Mouse (Mus musculus) intestine, embryonic 14.5 days (tissue): ENCODE results near the gene Lrrc42. TPM values are rescaled to one million over a fixed set of nuclear protein-coding genes. Genes with fewer than 3 reads are reported as not detected.

Experiments
- ATAC-seq: fragments of 200-750 bp; cut with Nextera tagmentation; replicated peaks from 2 replicates; pipeline ENCODE4 v1.8.0; 2017; ENCODE audit warnings: low read depth, moderate number of reproducible peaks, moderate TSS enrichment, moderate library complexity; ENCODE audit not compliant: low FRiP score, low TSS enrichment
- DNase-seq: peaks from one replicate; pipeline ENCODE4 v3.0.0-alpha.2; 2018; ENCODE audit warnings: low spot score
- H3K27ac ChIP-seq: fragments of 300-500 bp; sonication (generic); 2 replicates; pipeline ENCODE4 v1.5.1; 2014; ENCODE audit warnings: low read depth, mild to moderate bottlenecking, control low read depth
- H3K27me3 ChIP-seq: fragments of 300-500 bp; sonication (generic); replicated peaks from 2 replicates; pipeline ENCODE4 v1.6.1; 2014; ENCODE audit warnings: low read length, control low read depth; ENCODE audit not compliant: control insufficient read depth, insufficient read depth
- H3K36me3 ChIP-seq: fragments of 300-500 bp; sonication (generic); 2 replicates; pipeline ENCODE4 v1.6.1; 2014; ENCODE audit warnings: low read length, control low read depth; ENCODE audit not compliant: control insufficient read depth, insufficient read depth
- H3K4me1 ChIP-seq: fragments of 300-500 bp; sonication (generic); replicated peaks from 2 replicates; pipeline ENCODE4 v1.6.1; 2014; ENCODE audit warnings: low read length, control low read depth, mixed read lengths; ENCODE audit not compliant: control insufficient read depth, insufficient read depth
- H3K4me2 ChIP-seq: fragments of 300-500 bp; sonication (generic); 2 replicates; pipeline ENCODE4 v1.6.1; 2014; ENCODE audit warnings: low read length
- H3K4me3 ChIP-seq: fragments of 300-500 bp; sonication (generic); 2 replicates; pipeline ENCODE4 v1.5.1; 2014; ENCODE audit warnings: low read depth, low read length, control low read depth, mixed read lengths
- H3K9ac ChIP-seq: fragments of 300-500 bp; sonication (generic); 2 replicates; pipeline ENCODE4 v1.6.1; 2014; ENCODE audit warnings: mild to moderate bottlenecking, low read length
- H3K9me3 ChIP-seq: fragments of 300-500 bp; sonication (generic); 2 replicates; pipeline ENCODE4 v1.6.1; 2016; ENCODE audit warnings: low read length, control low read depth; ENCODE audit not compliant: control insufficient read depth
- WGBS: fragments of 180-500 bp; shearing (Covaris S2); extraction: QIAGEN DNeasy Blood & Tissue Kit; methylation state at CpG from one replicate; pipeline ENCODE4 v1.1.7; 2014; 5-methylcytosine and 5-hydroxymethylcytosine counted together
- polyA plus RNA-seq: library from polyadenylated mRNA; unstranded; fragments of >200 nt; fragmentation: Nextera tagmentation; extraction: Ambion mirVana; gene quantifications from 2 replicates; pipeline ENCODE4 v1.2.1, GENCODE M21; 2014

Gene Lrrc42
- polyA plus RNA-seq, 1 experiment from 2014 or later = 62.7 TPM

DNA sequence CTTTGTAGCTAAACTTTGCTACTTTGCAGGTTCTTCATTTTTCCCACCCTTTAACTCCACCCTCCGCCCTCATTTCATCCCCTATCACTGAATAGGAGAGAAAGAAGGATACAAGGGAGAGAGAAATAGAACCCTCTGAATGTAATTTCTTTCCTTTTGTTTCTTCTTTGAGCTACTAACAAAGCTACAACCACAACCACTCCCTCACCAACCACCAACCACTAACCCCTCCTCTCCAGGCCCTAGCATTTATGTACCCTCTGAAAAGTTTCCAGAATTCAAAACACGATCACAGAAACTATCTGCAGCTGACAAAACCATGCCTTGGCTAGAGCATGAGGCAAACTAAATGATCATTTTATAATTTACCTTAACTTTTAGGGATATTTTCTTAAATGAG lies 56.9 kb downstream of the Lrrc42 start:
- WGBS = 95% methylated on average over 2 of the region's 2 CpGs
- DNase-seq (no peak), ATAC-seq (no peak)
- Histone ChIP-seq H3K4me1 (no peaks in the 10 kb centered on the region), H3K9ac (no peak overlapping the region), H3K9me3 (no peaks in the 10 kb centered on the region), H3K4me2 (no peak overlapping the region), H3K27ac (no peak overlapping the region), H3K36me3 (peaks cover 94% of the 10 kb centered on the region), H3K4me3 (no peak overlapping the region), H3K27me3 (no peaks in the 10 kb centered on the region)

DNA sequence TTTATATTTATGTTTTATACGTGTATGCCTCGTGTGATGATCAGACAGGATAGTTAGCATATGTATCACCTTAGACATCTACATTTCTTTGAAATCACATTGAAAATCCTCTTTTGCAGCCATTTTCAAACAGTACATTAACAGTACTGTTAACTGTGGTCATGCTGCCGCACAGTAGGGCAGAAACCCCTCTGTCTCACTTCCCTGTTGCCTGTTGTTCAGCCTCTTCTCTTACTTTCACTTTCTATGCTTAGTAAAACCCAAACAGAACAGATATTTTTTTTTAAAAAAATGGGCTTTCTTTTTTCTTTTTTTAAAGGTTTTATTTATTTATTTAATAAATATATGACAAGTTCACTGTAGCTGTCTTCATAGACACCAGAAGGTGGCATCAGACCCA lies 59.5 kb downstream of the Lrrc42 start:
- ATAC-seq (no peak), DNase-seq (no peak)
- H3K4me1 ChIP-seq = no peaks in the 10 kb centered on the region
- H3K27ac ChIP-seq = no peak overlapping the region
- H3K27me3 ChIP-seq = no peaks in the 10 kb centered on the region
- peaks cover 93% of the 10 kb centered on the region for H3K36me3 ChIP-seq
- no peak overlapping the region for H3K9ac ChIP-seq
- no peak overlapping the region for H3K4me3 ChIP-seq
- no peak overlapping the region for H3K4me2 ChIP-seq
- 92% methylated on average over 3 of the region's 3 CpGs for WGBS
- H3K9me3 ChIP-seq = no peaks in the 10 kb centered on the region

DNA sequence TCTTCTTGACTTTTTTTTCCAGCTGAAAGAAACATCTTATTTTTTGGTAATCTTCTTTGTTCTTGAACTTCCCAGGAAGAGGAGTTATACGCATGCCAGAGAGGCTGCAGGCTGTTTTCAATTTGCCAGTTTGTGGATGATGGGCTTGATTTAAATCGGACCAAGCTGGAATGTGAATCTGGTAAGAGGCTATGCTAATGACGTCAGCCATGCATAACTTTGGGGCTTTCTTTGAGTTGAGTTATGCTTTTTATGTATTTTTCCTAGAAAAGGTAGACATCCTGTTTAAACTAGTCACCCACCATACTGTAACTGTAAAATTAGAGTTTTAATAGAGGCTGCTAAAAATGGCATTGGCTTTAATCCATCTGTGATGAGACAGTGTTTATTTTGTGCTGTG lies 67.6 kb downstream of the Lrrc42 start:
- H3K27ac ChIP-seq = no peak overlapping the region
- H3K36me3 ChIP-seq = peaks cover 44% of the 10 kb centered on the region
- no peak overlapping the region for H3K4me2 ChIP-seq
- no peaks in the 10 kb centered on the region for H3K9me3 ChIP-seq
- peaks cover 4% of the 10 kb centered on the region; the same call in 1 of the 2 replicates for H3K4me1 ChIP-seq
- WGBS = 70% methylated on average over 3 of the region's 3 CpGs
- H3K4me3 ChIP-seq = no peak overlapping the region
- DNase-seq (no peak), ATAC-seq (no peak)
- no peak overlapping the region for H3K9ac ChIP-seq
- no peaks in the 10 kb centered on the region for H3K27me3 ChIP-seq

Other genes starting within 250 kb of the Lrrc42 start
- gene Mrpl37, start 186.7 kb downstream of the Lrrc42 start, polyA plus RNA-seq = 118 and 121 TPM in 2 replicates
- 4.9 and 8.7 TPM in 2 replicates for gene Cyb5rl, start 186.5 kb downstream of the Lrrc42 start, polyA plus RNA-seq
- gene Cdcp2, start 156.6 kb downstream of the Lrrc42 start, polyA plus RNA-seq = not detected in 2 replicates
- 346 and 367 TPM in 2 replicates for gene Tmem59, start 75.1 kb downstream of the Lrrc42 start, polyA plus RNA-seq
- gene Tceanc2, start 74.4 kb downstream of the Lrrc42 start, polyA plus RNA-seq = 18.0 and 18.9 TPM in 2 replicates
- gene Ldlrad1, start 44.4 kb downstream of the Lrrc42 start, polyA plus RNA-seq = not detected in 2 replicates
- 31.1 and 39.1 TPM in 2 replicates for gene Hspb11, start 61 bp upstream of the Lrrc42 start, polyA plus RNA-seq
- 0.14 and 0.20 TPM in 2 replicates for gene Dio1, start 53.6 kb upstream of the Lrrc42 start, polyA plus RNA-seq
- 54.3 and 60.2 TPM in 2 replicates for gene Yipf1, start 60.8 kb upstream of the Lrrc42 start, polyA plus RNA-seq
- 41.2 and 41.8 TPM in 2 replicates for gene Ndc1, start 114.3 kb upstream of the Lrrc42 start, polyA plus RNA-seq
- 0.43 and 1.4 TPM in 2 replicates for gene Glis1, start 181.1 kb upstream of the Lrrc42 start, polyA plus RNA-seq